Mouse (Mus musculus): ENCODE data around the gene Retreg1.

DNA sequence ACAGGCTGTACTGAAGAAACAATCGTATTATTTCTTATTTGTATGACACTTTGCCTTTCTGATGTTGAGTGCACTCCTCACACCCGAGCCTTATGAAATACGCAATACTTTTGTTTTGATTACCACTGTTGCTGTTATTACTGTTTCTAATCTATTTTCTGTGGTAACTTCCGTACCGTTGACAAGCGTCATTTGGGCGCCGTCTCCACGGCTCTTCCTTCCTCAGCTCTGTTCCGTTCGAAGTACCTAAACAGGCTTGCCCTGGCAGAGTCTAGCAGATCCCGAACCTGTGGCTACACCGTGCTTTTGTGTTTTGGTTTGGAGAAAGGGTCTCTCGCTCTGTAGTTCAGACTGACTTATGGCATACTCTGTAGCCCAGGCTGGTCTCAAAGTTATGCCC is 84.1 kb downstream of the Retreg1 start:
- TF ChIP-seq CTCF (IDR thresholded peaks at IDR 0.05; ENCODE audit: insufficient read depth, low read depth, low read length): no peak
- TF ChIP-seq POLR2A (IDR thresholded peaks at IDR 0.05; ENCODE audit: insufficient read depth, low read depth, low read length): no peak

Data from olfactory bulb, adult 2 months (tissue).